Mouse (Mus musculus): ENCODE data around the gene Bcl2l10. TPM values are rescaled to one million over a fixed set of nuclear protein-coding genes. Genes with fewer than 3 reads are reported as not detected.

The Bcl2l10 gene
- not detected for polyA plus RNA-seq (2014; fragmentation: Illumina TruSeq; extraction: RNeasy Lipid Tissue Mini Kit (QIAGEN cat#74804); ENCODE audit: low read depth, low replicate concordance)

GRCm38 (mm10) chr9:75347458-75347857, at the start of gene Bcl2l10:
Gene Bcl2l10, plus strand, starts transcription at chr9:75347758.

GRCm38 (mm10) chr9:75306126-75306898, 41.2 kb upstream of the Bcl2l10 start, which contains the start of gene Gnb5:
Gene Gnb5, plus strand, starts transcription at chr9:75306288.

Other genes starting within 250 kb of the Bcl2l10 start
- 0.77 TPM for gene Myo5c, start 115.7 kb upstream of the Bcl2l10 start, polyA plus RNA-seq (2014; fragmentation: Illumina TruSeq; extraction: RNeasy Lipid Tissue Mini Kit (QIAGEN cat#74804); ENCODE audit: low read depth, low replicate concordance)
- gene Gnb5, start 41.5 kb upstream of the Bcl2l10 start, polyA plus RNA-seq (2014; fragmentation: Illumina TruSeq; extraction: RNeasy Lipid Tissue Mini Kit (QIAGEN cat#74804); ENCODE audit: low read depth, low replicate concordance): 2.8 TPM
- 292 TPM for gene Mapk6, start 62.2 kb downstream of the Bcl2l10 start, polyA plus RNA-seq (2014; fragmentation: Illumina TruSeq; extraction: RNeasy Lipid Tissue Mini Kit (QIAGEN cat#74804); ENCODE audit: low read depth, low replicate concordance)
- 50.3 TPM for gene Leo1, start 93.8 kb downstream of the Bcl2l10 start, polyA plus RNA-seq (2014; fragmentation: Illumina TruSeq; extraction: RNeasy Lipid Tissue Mini Kit (QIAGEN cat#74804); ENCODE audit: low read depth, low replicate concordance)
- gene Tmod3, start 211.9 kb downstream of the Bcl2l10 start, polyA plus RNA-seq (2014; fragmentation: Illumina TruSeq; extraction: RNeasy Lipid Tissue Mini Kit (QIAGEN cat#74804); ENCODE audit: low read depth, low replicate concordance): 26.0 TPM